Mouse (Mus musculus): ENCODE results near the gene Rbck1.
"Not testable (repeated sequence)": the region's sequence is repeated elsewhere in the genome, so short reads cannot be mapped to it uniquely, and the experiment has no call there.

Rbck1 gene

DNA sequence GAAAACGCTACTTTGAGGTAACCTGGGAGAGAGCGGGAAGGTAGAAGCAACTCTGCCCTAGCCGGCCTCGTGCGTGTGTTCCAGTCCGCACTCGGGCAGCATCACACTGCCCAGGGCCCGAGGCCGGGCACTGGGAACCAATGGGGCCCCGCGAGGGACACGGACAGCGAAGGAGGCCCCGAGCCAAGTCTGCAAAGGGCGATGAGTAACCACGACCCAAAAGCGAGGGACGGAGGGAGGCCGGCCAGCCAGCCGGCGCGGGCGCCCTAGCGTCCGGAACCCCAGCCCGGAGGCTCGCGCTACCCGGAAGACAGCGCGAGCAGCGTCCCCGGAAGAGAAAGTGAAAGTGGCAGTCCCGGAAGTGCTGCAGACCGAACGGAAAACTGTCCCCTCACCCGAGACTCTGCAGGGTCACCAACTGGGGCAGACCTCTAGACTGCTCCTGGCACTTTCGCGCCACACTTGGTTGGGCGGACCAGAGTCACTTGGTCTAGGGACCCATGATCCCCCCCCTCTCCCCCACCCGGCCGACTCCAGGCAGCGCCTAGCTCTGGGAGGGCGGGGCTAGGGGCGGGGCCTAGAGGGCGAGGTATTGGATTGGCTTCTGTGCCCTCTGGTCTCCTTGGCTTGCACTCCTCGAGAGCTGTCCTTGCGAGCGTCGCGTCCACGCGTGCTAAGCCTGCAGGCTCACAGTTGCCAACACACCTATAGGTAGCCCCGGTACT lies at the start of gene Rbck1:
Rbck1 (minus strand) TSS at position 553 of the 725 bp plus-strand sequence.
- peak; percentile 95 for ATAC-seq (ENCODE audit: low TSS enrichment)

DNA sequence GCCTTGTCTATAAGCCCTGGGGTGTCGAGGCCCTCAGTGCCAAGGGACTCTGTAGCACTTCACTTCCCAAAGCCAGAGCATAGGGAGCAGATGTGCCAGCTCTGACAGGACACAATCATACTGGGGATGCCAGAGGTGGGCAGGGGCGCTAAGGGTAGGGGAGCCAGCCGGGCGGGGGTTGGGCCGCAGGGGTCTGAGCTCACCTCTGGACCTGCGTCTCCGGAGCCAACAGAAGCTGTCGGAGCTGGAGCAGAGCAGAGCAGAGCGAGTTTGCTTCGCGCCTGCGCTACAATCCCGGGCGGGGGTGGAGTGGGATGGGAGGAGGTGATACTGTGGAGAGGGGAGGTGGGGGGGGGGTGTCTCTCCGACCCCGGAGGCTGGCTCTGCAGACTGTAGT lies 43.9 kb upstream of the Rbck1 start, which contains the start of gene Nrsn2:
Nrsn2 (minus strand) TSS at position 294 of the 397 bp plus-strand sequence.
- ATAC-seq (ENCODE audit: low TSS enrichment), result peak; percentile 81

DNA sequence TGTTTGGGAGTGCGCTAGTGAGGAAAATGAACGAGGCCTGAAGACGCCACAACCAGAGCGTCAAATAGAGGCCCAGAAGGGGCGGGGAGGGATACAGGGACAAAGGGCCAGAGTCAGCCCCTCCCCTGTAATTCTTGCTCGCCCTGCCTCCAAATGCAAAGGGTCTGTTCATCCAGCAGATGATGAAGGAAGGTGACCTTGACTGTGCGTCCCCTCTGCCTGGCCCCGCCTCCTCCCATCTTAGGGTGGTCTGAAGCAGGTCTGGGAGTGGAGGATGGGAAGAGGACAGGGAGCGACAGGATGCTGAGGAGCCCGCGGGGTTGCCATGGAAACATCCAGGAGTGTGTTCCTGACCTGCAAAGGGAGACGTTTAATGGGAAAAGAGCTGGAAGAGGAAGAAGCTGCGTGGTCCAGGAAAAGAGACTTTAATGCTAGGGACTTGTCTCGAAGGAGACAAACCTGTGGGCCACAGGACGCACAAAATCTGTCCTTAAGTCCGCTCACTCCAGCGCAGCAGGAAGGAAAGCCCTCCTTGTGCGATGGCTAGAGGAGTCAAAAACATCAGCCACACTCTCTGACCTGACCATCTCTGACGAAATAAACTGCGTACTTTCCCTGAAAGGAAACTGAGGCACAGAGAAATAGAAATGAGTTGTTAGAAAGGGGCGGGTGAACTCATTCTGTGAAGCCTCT lies 43.3 kb upstream of the Rbck1 start:
- ATAC-seq (ENCODE audit: low TSS enrichment), result peak; percentile 75

DNA sequence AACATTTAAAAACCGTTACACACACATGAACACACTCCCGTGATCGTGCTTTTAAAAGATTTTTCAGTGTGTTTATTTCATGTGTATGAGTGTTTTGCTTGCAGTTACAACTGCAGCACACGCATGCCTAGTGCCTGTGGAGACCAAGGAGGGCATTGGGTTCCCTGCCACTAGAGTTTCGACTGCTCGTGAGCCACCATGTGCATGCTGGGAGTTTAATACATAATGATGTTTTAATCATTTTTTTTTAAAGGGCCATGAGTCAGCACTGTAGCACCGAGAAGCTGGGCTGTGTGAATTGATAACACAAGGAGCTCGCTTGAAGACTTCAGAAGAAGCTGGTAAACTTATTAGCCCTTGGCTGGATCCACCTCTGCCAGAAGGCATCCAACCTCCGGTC lies 41.1 kb upstream of the Rbck1 start:
- ATAC-seq (ENCODE audit: low TSS enrichment), result no peak

DNA sequence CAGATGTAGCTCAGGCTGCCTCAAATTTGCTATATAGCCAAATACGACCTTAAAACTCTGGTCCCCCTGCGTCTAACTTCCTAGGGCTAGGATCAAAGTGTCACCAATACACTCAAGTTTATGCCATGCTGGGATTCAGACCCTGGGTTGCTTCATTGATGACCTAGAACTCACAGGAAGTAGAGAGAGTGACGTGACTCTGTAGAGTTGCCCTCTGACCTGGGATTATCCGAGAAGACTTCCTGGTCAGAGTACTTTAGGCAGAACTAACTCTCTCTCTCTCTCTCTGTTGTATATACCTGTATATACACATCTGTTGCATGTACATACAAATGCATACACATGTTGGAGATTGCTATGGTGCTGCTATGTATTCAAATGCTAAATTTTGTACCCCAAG lies 40.2 kb upstream of the Rbck1 start:
- ATAC-seq (ENCODE audit: low TSS enrichment), result no peak

DNA sequence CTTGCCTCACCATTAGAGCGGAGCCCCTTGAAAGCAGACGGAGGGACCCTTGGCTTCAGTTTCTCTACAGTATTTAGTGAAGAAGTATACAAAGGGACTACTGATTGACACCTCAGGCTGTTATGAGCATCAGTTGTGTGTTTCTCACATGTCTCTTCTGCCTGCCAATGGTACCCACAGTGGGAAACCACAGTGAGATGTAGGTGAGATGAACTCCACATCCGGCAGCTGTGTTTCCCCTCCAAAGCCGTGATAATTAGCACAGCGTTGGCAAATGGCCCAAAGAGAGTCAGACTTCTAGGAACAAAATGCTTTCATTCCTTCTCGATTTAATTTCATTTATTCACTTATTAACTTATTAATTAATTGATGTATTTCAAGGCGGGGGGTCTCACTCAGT lies 39.7 kb upstream of the Rbck1 start:
- ATAC-seq (ENCODE audit: low TSS enrichment), result no peak

DNA sequence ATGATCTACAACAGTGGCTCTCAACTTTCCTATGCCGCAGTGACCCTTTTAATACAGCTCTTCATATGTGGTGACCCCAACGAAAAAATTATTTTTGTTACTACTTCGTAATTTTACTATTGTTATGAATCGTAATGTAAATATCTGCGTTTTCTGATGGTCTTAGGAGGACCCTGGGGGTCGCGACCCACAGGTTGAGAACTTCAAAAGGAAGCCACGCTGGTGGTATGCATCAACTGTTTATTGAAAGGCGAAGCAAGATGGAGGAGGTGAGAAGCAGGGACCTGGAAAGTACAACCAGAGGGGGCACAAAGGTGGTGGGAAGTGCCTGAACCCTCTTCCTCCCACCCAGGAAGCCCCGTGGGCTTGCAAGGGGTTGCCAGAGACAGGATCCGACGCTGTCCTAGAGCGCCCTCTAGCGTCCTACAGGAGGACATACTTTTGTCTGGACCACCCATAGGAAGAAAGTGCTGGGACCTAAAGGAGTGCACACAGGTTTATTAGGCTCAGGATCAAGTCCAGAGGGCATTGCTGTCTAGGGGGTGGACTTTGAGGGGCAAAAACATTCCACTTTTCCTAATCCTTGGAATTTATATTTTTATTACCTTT lies 36.2 kb upstream of the Rbck1 start:
- ATAC-seq (ENCODE audit: low TSS enrichment), result peak; percentile 67

DNA sequence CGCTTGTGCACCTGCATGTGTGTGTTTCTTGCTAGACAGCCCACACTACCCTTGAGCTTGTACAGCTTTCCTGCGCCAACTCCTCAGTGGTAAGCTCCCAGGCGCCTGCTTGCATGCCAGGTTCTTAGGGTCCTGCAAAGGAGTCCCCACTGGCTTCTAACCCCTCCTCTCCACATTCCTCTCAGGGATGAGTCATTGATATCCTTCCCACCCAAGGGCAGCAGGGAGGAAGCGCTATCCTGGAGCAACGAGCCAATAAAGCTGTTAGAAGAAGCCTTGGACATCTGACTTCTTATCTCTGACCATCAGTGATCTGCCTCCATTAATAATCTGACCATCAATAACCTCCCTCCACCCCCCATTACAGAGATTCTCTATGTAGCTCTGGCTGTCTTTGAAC lies 35.5 kb upstream of the Rbck1 start:
- ATAC-seq (ENCODE audit: low TSS enrichment), result no peak

DNA sequence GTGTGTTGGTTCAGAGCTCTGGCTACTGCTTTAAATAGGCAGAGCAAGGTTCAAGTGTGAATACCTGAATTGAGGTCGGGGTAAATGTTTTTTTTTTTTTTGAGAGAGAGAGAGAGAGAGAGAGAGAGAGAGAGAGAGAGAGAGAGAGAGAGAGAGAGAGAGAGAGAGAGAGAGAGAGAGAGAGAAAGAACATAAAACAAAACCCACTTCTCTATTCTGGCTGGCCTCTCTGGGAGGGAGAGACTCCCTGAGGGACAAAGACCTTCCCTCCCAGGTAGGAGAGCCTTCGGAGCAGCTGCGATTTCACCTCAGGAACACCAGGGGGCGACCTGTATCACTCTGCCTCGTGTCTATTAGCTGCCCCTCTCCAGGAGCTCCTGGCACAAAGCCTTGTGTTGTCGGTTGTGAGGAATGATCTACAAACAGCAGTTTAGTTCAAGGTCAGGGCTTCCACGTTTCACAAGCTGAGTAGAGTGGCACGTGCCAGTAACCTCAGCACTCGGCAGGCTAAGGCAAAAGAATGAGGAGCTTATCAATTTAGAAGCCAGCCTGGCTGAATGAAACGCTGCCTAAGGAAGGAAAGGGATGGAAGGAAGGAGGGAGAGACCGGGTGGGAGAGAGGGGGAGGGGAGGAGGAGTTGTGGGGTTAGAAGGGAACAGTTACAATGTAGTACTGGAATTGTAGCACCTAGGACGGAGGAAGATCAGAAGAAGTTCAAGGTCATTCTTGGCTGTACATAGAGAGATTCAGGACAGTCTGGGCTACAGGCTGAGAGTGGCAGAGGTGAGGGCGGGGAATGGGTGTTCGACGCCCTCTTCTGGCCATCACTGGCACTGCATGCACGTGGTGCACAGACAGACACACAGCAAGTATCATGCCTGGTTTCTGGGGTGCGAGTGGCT lies 31.0 kb upstream of the Rbck1 start:
- peak; percentile 87 for ATAC-seq (ENCODE audit: low TSS enrichment)

DNA sequence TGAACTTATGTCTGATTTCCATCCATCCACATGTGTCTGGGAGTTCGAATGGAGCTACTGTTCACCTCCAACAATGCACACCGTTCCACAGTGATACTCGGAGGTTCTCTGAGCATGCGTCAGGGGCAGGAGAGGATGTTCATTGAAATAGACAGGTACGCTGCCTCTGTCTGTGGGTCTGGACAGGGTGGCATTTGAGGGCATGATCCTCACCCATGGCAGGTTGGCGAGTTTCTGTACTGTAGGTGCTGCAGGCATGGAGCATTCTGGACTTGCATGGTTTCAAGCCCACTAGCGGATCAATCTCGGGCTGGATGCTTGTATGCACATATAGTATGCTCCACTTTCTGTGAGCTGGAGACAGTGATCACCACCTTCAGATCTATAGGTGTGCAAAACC lies 28.7 kb upstream of the Rbck1 start:
- no peak for ATAC-seq (ENCODE audit: low TSS enrichment)

DNA sequence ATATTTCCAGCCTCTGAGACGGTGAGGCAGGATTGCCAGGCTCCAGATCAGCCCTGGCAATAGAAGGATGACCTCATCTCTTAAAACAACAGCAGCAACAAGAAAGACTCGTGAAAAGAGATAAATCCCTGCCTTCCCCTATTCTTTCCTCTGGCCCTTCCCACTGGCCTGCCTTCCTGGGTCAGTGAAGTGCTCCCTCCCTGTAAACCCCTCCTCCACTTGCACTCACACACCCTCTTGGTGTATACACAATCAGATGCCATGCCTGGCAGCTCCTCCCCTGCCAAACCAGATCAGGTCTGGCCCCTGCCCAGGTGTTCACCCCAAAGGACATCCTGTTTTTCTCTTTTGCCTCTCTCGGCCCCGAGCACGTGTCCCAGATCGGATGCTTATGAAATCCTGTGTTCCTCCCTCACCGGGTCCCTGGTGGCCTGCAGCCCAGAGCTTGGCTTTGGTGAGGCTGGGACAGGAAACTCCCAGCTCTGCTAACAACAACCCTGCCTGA lies 27.9 kb upstream of the Rbck1 start:
- ATAC-seq (ENCODE audit: low TSS enrichment), result no peak

DNA sequence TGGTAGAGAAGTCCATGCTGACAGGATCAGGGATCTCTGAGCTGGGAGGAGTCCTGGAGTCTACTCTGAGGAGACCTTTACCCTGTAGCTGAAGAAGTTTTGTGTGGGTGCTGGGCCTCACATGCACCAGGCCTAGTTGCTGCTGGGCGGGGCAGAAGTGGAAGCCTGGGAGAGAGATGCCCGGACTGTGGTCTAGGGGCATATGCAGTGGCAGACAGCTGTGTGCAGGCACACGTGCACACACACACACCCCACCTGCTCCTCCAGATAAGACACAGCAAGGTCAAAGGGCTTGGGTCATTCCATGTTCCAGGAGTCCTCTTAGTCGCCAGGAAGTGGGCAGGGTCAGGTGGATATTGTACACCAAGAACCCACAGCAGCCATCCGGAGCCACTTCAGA lies 27.2 kb upstream of the Rbck1 start:
- ATAC-seq (ENCODE audit: low TSS enrichment), result no peak

DNA sequence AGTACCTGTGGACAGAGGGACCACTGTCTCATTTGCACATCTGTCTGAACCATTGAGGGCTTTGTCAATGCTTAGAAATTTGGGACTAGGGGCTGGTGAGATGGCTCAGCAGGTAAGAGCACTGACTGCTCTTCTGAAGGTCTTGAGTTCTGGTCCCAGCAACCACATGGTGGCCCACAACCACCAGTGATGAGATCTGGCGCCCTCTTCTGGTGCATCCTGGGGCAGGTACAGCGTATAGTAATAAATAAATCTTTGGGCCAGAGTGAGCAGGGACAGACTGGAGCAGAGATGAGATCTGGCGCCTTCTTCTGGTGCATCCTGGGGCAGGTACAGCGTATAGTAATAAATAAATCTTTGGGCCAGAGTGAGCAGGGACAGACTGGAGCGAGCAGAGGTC lies 26.5 kb upstream of the Rbck1 start:
- not testable (repeated sequence) for ATAC-seq (ENCODE audit: low TSS enrichment)

DNA sequence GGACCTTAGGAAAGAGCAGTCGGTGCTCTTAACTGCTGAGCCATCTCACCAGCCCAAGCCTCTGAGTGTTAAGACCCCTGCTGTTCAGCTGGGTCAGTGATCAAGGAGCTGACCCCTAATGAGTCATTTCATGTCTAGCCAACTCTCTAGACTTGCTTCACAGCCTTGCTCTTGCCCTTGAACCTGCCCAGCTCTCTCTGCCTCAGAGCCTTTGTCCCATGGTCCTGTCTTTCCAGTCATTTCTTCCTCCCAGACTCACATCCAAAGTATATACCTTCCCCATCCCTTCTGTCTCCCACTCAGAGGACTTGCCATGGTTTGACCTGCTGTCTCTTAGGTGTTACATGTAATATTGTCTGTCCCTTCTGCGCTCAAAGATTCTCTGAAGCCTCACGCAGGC lies 24.8 kb upstream of the Rbck1 start:
- ATAC-seq (ENCODE audit: low TSS enrichment), result no peak

DNA sequence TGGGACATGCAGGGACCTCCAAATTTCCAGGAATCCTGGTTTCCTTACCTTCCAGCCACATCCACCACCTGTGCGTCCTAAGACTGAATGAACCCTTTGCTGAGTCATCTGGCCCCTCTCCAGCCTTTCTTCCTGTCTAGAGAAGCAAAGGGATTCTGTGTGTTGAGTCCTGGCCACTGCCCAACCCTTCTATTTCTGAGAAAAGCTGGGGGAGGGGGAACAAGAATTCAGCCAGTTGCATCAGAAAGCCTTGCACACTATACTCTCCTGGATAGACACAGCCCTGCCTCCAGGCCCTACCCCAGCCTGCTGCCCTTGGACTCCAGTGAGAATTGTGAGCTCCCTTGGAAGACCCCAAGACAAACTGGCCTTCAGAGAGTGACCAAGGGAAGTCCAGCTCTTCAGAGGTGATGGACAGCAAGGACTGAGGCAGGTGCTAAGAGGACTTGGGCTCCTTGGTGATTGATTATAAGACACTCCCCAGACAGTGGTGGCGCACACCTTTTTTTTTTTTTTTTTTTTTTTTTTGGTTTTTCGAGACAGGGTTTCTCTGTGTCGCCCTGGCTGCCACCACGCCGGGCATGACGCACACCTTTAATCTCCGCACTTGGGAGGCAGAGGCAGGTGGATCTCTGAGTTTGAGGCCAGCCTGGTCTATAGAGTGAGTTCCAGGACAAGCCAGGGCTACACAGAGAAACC lies 17.5 kb upstream of the Rbck1 start:
- peak; percentile 27; the same call in 1 of the 2 replicates for ATAC-seq (ENCODE audit: low TSS enrichment)

DNA sequence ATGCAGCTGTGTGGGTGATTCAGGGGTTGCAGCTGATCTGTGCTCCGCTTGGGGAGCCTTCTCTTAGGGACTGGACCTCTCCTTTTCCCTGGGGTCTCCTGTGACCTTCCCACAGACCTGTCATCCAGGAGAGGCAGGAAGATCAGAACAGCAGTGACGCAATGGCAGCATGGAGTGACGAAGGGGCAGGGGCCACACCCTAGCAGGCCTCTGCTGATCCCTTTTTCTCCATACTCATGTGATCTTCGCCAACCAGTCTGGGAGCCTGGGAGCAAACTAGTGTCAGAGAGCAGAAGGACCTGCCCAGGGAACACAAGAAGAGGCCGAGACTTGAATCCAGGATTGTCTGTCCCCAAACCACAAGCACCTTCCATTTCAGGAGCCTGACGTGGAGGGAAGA lies 16.8 kb upstream of the Rbck1 start:
- no peak for ATAC-seq (ENCODE audit: low TSS enrichment)

DNA sequence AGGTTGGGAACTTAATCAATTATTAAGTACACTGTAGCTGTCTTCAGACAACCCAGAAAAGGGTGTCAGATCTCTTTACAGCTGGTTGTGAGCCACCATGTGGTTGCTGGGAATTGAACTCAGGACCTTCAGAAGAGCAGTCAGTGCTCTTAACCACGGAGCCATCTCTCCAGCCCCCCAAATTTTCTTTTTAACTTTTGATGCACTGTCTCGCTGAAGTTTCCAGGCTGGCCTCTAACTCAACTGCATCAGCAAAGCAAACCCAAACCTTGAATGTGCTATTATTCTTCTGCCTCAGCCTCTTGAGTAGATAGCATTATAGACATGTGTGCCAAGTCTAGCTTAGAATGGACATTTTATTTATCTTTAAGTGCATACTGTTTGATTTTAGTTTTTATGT lies 15.3 kb upstream of the Rbck1 start:
- no peak for ATAC-seq (ENCODE audit: low TSS enrichment)

DNA sequence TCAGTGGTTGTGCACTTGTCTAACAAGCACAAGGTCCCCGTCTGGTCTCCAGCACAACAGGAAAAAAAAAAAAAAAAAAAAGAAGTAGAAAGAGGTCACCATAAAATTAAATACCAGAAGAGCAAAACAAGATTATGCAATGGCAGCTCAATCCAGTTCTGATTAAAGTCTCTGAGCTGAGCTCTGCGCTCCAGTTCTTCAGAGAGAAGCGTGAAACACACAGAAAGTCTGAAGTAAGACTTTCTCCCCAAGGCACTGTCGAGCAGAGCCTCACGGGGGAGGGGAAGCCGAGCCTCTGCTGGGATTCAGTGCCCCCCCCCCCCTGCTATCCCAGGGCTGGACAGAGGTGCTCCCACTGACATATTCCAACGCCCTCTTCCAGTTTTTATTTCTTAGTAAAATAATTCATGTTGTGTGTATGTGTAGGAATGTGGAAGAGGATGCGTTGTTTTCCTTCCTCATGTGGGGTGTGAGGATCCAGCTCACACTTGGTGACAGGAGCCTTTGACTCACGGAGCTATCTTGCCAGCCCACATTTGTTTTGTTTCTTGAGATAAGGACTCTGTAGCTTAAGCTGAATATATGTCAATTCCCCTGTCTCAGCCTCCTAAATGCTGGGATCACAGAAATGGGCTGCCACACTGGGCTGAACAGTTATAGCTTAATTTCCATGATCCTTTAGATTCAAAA lies 14.5 kb upstream of the Rbck1 start:
- ATAC-seq (ENCODE audit: low TSS enrichment), result no peak

DNA sequence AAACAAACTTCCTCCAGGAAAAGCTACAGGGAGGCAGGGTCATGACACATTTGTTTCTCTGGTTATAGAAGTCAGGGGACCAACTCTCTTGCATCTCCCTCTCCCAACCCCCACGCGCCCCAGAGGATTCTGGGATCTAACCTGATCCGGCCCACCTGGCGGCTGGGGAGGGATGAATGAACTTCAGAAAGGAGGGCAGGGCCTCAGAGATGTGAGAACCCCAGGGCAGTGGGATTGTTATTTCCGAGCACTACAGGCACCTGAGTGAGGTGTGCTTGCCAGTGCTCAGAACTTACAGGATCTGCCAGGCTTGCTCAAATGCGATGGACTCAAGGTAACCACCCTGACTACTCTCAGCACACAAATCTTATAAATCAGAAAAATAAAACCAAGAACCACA lies 12.9 kb upstream of the Rbck1 start:
- no peak for ATAC-seq (ENCODE audit: low TSS enrichment)

DNA sequence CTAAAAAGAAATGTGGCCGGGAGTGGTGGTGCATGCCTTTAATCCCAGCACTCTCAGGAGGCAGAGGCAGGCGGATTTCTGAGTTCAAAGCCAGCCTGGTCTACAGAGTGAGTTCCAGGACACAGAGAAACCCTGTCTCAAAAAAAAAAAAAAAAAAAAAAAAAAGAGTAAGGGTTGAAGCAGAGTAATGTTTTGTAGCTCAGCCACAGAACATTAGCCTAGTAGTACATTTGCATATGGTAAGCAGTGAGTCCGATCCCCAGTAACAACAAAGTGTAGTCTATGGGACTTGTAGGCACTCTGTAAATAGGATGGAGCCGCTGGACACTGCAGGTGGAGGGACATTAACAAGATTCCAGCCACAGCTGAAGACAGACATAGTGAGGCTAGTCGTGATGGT lies 12.5 kb upstream of the Rbck1 start:
- no peak for ATAC-seq (ENCODE audit: low TSS enrichment)

DNA sequence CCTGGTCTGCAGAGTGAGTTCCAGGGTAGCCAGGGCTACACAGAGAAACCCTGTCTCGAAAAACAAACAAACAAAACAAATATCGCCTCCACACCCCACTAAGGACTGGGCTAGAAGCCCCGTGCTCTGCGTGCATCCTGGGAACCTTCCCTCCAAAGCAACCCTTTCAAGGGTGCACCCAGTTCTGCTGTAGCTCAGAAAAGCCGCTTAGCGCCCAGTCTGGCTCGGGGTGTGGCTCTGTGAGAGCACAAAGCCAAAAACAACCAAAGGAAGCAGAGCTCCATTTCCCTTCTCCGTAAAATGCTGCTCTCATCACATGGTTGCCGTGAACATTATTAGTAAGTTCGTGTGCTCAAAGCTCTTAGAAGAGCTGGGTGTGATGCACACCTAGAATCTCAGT lies 11.9 kb upstream of the Rbck1 start:
- no peak for ATAC-seq (ENCODE audit: low TSS enrichment)

All from frontal cortex, adult (tissue).